Mouse (Mus musculus) lung, postnatal 36 days (tissue): ENCODE data around the gene Psma7.

ENCODE experiments used
- DNase-seq: peaks from one replicate; pipeline ENCODE4 v3.0.0; 2022; ENCODE audit warnings: mixed read lengths

Psma7 gene

DNA sequence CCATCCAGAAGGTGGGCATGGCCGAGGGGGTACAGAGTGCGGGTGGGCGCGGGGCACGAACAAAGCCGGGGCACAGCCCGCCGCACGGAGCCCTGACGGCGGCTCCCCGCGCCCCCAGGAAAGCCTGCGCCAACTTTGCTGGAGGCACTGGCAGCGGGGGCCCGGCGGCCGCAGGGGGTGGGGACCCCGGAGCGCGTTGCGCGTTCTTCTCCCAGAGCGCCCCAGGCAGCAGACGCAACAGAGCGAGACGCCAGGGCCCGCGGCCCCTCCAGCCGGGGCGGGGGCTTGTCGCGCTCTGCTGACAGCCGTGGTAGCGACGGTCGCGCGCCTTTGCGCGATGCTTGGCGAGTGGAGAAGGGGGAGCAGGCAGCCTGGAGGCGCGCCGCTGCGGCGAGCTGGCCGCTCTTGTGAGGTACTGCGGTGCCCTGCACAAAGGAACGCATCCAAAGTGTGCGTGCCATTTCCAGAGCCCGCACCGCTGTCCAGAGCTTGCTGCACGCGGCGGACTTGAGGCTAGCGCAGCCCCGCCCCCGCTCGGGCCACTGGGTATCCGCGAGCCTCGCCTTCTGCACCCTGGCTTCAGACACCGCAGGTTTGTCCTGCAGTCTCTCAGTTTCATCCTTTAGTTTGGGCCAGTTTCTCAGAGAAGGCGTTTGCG, 754 bp upstream of the Psma7 start:
- DNase-seq: peak; percentile 46

DNA sequence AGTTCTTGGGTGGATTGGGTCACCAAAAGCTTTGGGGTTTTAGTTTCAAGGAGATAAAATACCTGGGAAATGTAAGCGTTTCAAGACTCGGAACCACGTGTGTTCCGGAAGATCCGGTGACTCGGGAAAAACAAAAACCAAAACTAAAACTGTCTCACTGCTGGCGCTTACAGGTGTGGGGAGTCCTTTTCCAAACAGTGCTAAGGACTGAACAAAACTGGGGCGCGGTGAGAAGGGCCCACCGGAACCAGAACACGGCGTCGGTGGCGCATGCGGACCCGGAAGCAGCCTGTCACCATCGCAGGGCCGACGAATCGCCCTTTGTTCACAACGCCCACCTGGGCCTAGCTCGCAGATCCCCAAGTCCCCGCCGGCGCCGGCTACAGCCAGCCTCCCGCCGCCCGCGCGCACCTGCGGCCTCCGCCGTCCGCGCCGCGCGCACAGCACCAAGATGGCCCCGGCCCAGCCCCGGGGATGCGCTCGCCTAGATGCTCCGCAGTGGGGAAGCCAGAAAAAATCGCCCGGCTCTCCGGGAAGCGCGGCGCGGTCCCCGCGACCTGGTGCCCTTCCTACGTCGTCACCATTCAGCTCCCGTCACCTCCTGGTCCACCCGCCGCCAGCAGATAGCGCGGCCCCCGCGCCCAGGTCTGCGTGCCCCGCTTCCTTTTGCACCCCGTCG, 517 bp downstream of the Psma7 start:
- peak; percentile 34 for DNase-seq

DNA sequence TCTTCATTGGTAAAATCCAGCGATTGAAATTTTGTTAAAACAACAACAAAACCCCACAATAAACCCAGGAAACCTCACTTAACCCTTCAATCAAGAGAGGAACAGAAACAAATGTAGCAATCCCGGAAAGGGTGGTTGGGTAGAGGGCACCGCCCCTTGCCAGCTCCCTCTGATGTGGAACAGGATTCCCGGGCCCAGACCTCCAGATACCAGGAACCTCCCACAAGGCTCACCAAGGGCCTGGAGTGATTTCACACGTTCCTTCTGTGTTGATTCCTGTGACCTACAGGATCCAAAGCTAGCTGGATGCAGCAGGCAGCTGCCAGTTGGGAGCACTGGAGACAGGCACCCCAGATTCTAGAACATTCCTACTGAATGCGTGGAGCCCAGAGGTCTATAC, 1.8 kb downstream of the Psma7 start:
- peak; percentile 40 for DNase-seq

DNA sequence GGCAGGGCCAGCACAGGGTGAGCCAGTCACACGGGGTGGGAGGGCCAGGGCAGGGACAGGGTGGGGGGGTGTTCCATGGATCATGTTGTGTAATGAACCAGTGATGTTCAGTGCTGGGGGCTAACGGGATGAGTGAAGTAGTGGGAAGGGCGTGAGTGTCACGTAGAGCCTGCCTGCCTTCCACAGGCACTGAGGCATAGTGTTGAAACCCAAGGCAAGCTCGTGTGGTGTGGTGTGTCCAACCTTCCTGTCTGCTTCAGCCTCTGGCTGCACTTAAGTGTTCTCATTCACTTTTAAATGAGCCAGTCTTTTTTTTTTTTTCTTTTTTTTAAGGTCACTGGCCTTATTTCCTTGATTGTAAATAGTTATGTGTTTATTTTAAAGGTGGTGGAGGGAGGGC, 7.5 kb downstream of the Psma7 start:
- DNase-seq: no peak

DNA sequence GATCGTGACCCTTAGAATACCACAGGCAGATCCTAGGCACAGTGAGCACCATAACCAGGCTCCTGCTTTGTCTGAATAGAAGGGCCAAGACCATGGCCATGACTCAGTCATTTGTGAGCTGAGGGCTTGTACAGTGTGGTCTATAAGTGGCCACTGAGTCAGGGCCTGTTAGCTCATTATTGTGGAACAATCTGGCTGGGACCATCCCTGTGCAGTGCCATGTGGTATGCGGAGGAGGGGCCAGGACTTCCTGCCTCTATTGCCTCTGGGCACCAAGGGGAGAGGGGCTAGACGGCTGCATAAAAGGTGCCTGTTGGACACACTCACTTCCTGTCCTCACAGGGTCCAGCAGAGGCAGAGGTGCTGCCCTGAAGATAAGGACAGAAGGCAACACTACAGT, 8.3 kb downstream of the Psma7 start:
- no peak for DNase-seq

DNA sequence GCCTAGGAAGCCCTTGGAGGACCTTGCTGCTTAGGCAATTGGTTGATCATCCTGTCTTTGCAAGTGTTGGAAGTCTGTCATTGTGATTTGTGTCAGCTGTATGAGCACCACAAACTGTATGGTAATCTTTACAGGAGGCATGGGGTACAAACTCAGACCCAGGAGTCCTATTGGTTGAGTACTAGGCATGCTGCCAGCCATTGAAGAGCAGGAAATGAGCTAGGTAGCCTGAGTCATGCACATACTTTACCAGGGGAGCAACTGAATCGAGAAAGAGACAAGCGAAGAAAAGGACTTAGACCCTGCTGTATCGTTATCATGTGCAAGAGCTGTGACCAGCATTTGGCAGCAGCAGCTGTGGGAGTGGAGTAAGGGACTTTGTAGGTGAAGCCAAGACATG, 9.3 kb downstream of the Psma7 start:
- DNase-seq: no peak

DNA sequence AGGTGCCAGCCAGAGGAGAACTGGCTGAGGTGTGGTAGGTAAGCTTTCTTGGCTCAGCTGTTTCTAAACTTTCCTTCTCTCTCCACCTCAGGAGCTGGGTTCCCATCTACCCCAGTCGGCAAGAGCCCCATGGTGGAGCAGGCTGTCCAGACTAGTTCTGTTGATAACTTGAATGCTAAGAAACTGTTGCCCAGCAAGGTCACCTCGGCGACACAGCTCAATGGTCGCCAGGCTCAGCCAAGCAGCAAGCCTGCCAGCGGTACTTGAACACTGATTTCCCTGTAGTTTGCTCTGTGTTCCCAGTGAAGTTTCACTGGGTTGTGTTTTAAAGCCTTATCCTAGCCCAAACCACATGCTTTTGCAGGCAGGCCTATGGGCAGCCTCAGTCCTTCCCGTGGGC, 11.0 kb downstream of the Psma7 start:
- DNase-seq: no peak

DNA sequence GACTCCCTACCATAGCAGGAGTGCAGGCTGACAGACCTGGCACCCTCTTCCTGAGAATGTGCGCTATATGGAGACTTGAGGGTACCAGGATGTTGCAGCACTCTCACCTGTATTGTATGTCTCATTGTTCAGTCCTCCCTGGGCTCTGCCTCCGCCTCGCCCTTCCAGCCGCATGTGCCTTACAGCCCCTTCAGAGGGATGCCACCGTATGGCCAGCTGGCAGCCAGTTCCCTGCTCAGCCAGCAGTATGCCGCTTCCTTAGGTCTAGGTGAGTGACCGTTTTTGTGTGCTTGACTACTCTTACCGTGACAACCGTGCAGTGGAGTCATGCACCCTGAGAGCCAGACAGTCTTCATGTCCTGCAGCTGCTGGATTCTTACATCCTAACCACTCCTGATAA, 14.5 kb downstream of the Psma7 start:
- no peak for DNase-seq

DNA sequence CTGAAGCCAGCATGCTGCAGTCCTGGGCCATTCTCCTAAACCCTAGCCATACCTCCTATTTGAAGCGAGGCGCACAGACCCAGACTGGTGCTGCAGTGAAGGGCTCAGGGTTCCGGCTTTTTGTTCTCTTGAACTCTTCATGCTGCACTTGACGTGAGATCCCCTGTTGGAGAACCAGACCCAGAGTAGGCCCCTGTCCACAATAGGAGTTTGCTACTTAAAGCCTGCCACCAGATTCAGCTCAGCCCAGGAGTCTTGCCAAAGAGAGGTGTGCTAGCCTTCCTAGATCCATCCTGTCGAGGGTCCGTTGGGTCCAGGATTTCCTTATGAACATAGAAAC, 16.4 kb downstream of the Psma7 start:
- DNase-seq: no peak

DNA sequence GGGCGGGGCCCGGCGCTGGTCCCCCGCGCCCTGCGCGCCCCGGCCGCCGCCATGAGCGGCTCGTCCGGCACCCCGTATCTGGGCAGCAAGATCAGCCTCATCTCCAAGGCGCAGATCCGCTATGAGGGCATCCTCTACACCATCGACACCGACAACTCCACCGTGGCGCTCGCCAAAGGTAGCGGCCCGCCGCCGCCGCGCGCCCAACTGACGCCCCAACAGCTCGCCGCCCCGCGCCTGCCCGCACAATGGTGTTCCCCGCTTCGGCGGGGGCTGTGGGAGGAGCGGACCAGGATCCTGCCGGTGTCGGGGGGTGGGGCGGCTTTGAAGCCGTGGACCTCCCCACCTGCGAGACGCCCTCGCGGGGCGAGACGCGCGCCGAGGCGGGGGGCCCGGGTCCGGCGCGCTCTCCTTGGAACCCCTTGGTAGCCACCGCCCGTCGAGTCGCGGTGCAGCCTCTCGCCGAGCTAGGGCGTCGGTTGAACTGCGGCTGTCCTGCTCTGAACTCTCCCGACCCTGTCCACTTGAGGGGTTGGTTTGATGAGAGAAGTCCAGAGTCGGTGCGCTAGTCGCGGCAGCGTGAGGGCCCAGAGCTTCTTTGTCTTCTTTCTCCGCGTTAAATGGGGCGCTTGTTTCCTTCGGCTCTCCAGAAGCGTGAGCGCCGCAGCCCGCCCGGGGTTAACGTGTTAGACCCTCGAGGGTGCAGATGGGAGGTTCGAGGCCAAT, 16.9 kb downstream of the Psma7 start:
- peak; percentile 44 for DNase-seq

DNA sequence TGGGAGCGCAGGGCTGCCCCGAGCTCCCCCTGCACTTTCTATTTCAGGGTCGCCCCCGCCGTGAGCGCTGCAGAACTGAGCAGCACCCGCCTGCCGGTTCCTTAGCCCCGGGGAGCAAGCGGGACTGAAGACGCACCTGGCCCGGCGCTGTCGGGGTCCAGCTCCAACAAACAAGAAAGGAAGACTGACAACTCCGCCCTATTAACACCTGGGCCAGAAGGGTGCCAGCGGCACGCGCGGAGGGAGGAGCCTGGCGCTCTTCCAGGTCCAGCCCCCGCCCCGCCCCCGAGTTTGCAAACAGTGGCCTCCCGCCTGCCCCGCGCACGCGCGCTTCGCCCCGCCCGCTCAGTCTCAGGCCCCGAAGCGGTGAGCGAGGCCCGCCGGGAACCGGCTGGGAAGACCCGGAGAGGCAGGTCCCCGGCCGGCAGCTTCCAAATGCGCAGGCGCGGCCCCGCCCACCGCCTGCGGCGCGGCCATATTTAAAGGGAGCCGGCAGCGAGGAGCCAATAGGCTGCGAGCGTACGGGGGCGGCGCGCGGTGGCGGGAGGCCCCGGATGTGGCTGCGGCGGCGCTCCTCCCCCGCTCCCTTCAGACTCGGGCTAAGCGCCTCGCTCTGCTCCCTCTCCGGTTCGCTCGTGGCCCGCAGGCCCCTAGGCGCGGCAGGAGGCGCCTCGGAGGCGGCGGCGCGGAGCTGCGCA, 17.7 kb downstream of the Psma7 start, which contains the start of gene Lsm14b:
Gene Lsm14b (plus strand): TSS at position 587 of the 698 bp plus-strand sequence.
- peak; percentile 97 for DNase-seq

DNA sequence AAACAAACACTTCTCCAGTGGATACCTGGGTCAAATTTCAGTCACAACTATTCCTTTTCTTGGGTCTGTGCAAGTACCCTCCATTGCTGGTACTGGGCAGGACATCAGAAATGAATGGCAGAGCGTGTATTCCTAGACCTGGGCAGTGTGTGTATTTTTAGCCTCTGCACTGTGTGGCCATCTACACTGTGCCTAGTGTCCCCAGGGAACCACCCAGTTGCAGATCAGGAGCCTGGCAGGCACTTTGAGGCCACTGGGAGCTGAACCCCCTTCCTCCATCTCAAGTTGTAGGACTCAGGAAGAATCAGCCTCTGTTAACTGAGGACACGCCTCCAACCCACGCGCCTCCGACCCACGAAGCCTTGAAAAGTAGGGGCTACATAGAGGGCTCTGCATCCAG, 19.5 kb downstream of the Psma7 start:
- no peak for DNase-seq

DNA sequence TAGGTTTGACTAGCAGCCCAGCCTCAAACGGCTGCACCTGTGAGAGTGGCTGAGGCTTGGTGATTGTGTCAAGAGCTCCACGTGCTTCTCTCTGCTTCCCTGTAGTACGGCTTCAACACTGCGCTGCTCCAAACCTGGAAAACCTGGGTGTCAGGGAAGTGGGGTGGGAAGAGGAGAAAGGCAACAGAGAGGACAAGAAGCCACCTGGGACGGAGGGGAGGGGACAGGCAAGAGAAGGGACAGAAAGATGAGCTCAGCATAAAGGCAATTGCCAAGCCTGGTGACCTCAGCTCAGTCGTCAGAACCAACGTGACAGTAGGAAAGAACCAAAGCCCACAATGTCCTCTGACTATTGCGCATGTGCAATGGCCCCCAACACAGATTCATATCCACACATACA, 21.3 kb downstream of the Psma7 start:
- no peak for DNase-seq

DNA sequence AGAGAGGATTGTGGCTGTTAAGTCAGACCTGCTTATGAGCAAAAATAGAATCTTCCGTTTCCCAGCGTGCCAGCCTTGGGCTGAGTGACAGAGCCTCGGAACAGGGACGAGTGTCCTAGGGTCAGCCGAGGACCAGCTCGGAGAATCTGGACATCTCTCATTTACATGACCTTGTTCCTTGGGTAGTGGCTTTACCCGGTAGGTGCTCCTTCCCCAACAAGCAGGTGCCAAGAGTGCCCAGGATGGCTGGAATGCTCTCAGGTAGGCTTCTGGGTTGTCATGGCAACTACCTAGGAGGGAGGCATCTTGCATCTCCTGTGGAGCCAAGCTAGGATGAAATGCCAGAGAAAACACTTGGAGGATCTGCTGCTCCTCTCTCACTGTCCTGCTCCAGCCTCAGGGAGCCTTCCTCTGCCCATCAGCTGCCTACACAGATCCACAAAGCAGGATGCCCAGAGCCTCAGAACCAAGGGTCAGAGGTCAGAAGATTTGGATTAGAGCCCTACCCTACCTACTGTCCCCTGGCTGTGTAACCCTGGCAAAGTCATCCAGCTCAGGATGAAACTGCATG, 22.1 kb downstream of the Psma7 start:
- DNase-seq: no peak

DNA sequence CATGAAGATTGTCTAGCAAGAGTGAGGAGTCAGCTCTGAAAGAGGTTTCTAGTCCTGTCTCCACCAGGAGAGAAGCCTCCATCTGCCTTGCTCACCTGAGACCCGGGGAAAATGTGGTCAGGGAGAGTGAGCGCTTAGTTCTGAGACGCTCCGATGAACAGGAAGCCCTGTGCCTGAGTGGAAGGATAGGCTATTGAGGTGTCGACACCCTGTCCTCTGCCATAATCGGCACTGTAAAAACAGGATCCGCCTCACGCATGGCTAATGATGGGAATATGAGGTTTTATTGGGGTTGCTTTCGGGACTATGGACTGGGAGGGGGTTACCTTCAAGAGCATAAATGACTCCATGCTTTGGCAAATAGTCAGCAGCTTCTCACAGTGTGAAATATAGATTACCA, 23.7 kb downstream of the Psma7 start:
- DNase-seq: no peak

DNA sequence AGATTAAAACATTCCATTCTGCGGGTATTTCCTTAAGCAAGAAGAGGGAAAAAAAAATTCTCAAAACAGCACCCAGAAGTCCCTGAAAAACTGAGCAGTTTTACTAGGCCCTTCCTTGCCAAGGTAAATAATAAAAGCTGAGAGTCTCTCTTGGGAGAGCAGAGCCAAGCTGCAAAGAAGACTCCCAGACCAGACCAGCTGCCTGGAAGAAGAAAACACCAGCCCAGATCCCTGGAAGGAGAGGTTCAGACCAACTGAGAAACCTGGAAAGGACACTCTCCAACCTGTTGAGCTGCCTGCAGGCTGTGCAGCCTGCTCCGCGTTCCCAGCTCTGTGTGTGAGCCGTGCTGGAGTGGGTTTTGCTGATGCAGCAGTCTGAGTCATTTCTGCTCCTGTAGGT, 24.6 kb downstream of the Psma7 start:
- DNase-seq: no peak

DNA sequence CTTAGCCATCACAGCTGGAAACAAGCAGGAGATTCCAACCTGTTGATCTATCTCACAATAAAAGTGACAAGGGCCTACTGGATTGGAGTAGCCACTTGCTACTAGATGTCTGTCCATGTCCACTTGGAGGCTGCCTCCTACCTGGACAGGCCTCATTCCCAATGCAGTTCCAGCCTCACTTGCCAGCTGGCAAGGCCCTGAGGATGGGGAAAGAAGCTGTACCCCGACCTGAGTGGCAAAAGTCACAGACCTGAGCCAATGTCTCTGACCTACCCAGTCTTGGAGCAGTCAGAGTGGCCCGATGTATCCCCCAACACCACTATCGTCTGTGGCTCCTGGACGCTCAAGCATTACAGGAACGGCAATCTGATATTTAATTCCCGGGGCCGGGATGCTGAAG, 28.5 kb downstream of the Psma7 start:
- no peak for DNase-seq

DNA sequence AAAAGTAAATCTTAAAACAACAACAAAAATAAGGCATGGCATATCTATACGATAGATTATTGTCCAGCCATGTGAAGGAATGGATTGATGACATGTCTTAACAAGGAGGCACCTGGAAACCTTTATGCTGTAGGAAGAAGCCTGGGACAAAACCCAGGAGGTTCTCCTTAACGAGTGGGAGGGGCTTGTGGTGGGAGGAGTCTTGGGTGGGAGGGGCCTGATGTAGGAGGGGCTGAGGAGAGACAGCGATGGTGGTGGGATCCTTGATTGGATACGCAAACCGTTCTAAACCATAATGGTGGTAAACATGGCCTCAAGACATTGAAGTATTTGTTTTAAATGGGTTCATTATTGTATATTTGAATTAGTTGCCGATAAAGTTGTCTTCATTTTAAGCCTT, 30.9 kb downstream of the Psma7 start:
- DNase-seq: no peak

DNA sequence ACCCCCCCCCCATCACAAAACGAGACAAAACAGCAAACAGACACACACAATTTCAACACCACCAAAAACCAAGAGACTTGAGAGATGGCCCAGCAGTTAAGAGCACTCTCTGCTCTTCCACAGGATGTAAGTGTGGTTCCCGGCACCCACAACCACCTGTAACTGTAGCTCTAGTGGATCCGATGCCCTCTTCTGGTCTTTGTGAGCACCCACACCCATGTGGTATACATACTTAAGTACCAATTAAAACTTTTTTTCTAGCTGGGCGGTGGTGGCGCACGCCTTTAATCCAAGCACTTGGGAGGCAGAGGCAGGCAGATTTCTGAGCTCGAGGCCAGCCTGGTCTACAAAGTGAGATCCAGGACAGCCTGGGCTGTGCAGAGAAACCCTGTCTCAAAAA, 31.5 kb downstream of the Psma7 start:
- DNase-seq: no peak

DNA sequence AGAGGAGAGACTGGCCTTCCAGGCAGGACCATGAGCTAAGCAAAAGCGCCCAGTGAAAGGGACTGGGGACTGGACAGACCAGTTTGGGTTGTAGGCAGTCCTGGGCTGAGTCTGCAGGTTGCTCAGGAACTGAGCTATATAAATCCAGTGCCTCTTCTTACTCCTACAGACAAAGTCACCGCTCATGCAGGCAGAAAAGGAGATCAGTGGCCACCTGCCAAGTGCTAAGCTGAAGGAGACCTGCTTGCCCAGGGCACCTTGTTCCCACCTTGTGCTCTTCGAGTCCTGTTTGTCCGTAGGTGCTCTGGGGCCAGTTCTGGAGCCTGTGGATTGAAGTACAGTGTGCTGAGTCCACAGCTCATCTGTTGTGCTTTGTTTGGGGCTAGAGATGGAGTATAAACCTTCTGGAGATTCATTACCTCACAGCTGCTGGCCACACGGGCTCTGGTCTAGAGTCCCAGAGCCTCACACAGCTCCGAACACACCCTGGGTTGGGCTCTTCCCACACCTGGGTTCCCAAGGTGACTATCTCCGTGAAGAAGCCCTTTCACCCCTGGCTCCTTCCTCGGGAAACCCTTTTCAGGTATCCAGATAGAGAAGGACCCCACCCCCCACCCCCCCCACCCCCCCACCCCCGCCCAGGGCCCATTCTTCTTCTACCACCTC, 35.7 kb downstream of the Psma7 start:
- no peak for DNase-seq

DNA sequence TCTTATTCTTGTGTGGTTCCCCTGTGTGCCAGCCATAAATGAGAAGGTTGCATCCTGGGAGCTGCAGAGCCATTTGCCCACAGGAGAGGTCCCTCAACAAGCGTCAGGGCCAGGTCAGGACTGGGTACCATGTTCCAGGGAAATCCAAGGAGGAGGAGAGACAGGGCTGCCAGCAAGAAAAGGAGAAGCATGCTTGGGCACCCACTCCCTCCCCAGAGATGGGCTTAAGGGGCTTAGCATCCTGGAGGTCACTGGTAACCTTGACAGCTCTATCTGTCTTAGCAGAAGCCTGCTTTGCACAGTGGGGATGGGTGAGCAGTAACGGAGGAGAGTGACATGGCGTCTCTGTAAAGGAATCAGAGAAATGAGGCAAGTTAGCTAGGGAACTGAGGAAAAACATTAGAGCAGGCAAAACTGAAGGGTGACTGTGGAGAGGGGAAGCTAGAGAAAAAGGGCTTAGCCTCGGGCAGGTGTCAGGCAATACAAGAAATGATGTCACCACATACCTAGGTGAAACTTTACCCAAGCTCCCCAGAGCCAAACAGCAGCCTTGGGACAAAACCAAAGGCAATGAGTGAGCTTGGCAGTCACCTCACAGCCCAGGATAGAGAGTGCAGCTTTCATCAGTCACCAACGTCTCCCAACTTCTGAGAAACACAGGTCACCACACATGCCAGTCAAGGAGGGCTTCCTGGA, 36.4 kb downstream of the Psma7 start:
- no peak for DNase-seq

DNA sequence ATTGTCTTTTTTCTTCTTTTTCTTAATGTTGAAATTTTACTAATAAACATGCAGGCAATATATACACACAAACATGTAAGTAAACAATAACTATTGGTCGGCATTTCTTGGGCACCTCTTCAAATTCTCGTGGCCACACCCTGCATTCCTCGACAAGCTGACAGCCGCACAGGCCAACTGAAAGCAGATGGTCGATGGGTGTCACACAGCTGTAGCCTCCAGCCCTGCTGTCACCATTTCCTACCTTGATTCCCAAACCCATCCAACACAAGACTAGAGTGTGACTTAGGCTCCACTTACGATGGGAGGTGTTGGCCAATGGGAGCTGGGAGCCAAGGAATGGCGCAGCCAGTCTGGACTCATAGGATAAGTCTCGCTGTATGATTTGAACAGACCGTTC, 40.6 kb downstream of the Psma7 start:
- no peak for DNase-seq
